Mouse (Mus musculus) hindbrain, embryonic 15.5 days (tissue): ENCODE measurements around the gene Syt7. TPM values are rescaled to one million over a fixed set of nuclear protein-coding genes. Genes with fewer than 3 reads are reported as not detected.
A peak's percentile ranks its signal among the peaks of the same experiment; 100 is the strongest.

Experiments used
- ATAC-seq: fragments of 200-750 bp; cut with Nextera tagmentation; 2 replicates; pipeline ENCODE4 v1.8.0; 2017; ENCODE audit warnings: low read depth, moderate number of reproducible peaks, moderate TSS enrichment; ENCODE audit not compliant: low FRiP score
- H3K27ac ChIP-seq: fragments of 300-500 bp; sonication (generic); replicated peaks from 2 replicates; pipeline ENCODE4 v1.5.1; 2015; ENCODE audit warnings: mild to moderate bottlenecking, inconsistent platforms
- H3K27me3 ChIP-seq: fragments of 300-500 bp; sonication (generic); 2 replicates; pipeline ENCODE4 v1.6.1; 2015; ENCODE audit warnings: control low read depth, inconsistent platforms
- H3K36me3 ChIP-seq: fragments of 300-500 bp; sonication (generic); 2 replicates; pipeline ENCODE4 v1.6.1; 2015; ENCODE audit warnings: control low read depth, inconsistent platforms
- H3K4me1 ChIP-seq: fragments of 300-500 bp; sonication (generic); replicated peaks from 2 replicates; pipeline ENCODE4 v1.6.1; 2015; ENCODE audit warnings: control low read depth, inconsistent platforms
- H3K4me2 ChIP-seq: fragments of 300-500 bp; sonication (generic); 2 replicates; pipeline ENCODE4 v1.6.1; 2015; ENCODE audit warnings: moderate library complexity, mild to moderate bottlenecking, inconsistent platforms
- H3K4me3 ChIP-seq: fragments of 300-500 bp; sonication (generic); 2 replicates; pipeline ENCODE4 v1.5.1; 2015; ENCODE audit warnings: mild to moderate bottlenecking, inconsistent platforms
- H3K9ac ChIP-seq: fragments of 300-500 bp; sonication (generic); 2 replicates; pipeline ENCODE4 v1.6.1; 2015; ENCODE audit warnings: inconsistent platforms
- H3K9me3 ChIP-seq: fragments of 300-500 bp; sonication (generic); 2 replicates; pipeline ENCODE4 v1.6.1; 2016; ENCODE audit warnings: control low read depth, inconsistent platforms
- WGBS: fragments of 180-500 bp; shearing (Covaris S2); methylation state at CpG from one replicate; pipeline ENCODE4 v1.1.7; 2015; 5-methylcytosine and 5-hydroxymethylcytosine counted together
- polyA plus RNA-seq: library from polyadenylated mRNA; unstranded; fragments of >200 nt; fragmentation: Nextera tagmentation; extraction: Ambion mirVana; gene quantifications from 2 replicates; pipeline ENCODE4 v1.2.1, GENCODE M21; 2015

The Syt7 gene
- polyA plus RNA-seq, 1 experiment from 2014 or later = 17.4 TPM

- Histone ChIP-seq H3K27me3 (no peaks in the 10 kb centered on the region), H3K36me3 (no peaks in the 10 kb centered on the region), H3K4me1 (peaks cover 11% of the 10 kb centered on the region), H3K4me2 (no peak overlapping the region), H3K4me3 (no peak overlapping the region), H3K27ac (no peak overlapping the region), H3K9ac (no peak overlapping the region), H3K9me3 (no peaks in the 10 kb centered on the region)
- no peak for ATAC-seq
- WGBS = 82% methylated on average over 4 of the region's 4 CpGs
Measured at GRCm38 (mm10) chr19:10479541-10479940, 90.7 kb downstream of the Syt7 start.

- Histone ChIP-seq H3K4me3 (no peak within 1 kb of the TSS), H3K9me3 (no peaks in the 10 kb centered on the region), H3K4me2 (no peak within 1 kb of the TSS), H3K9ac (no peak within 1 kb of the TSS), H3K36me3 (no peaks in the 10 kb centered on the region), H3K4me1 (peaks cover 14% of the 10 kb centered on the region), H3K27ac (no peak within 1 kb of the TSS), H3K27me3 (peaks cover 7% of the 10 kb centered on the region; the same call in 1 of the 2 replicates)
- ATAC-seq = peak; percentile 65; the same call in 1 of the 2 replicates
- 18% methylated on average over 6 of the region's 6 CpGs for WGBS
Measured at GRCm38 (mm10) chr19:10482703-10483102, 93.8 kb downstream of the Syt7 start, which contains the start of gene Ppp1r32. Gene Ppp1r32 (minus strand): TSS chr19:10482928.

DNA sequence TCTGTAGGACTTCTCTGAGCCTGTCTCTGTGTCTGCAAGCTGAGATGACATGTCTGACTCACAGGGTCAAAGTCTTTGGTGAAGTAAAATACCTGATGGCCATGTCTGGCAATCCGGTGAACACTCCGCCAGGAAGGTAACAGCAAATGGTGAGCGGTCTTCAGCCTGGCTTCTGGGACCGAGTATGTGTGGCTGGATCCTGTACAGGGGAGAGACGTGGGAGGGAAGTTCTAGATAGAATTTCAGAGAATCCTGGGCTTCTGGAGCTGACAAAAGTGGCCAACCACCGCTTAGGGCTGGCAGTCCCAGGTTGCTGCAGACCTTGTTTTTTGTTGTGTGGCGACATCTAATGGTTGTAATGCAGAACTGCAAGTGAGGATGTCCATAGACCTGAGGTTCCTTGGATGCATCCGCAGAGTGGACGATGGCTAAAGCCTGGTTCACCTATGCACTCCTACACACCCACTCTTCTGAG, 97.4 kb downstream of the Syt7 start:
- 24% methylated on average over 9 of the region's 9 CpGs for WGBS
- Histone ChIP-seq H3K4me2 (no peak overlapping the region), H3K9me3 (no peaks in the 10 kb centered on the region), H3K9ac (no peak overlapping the region), H3K4me3 (no peak overlapping the region), H3K4me1 (peaks cover 14% of the 10 kb centered on the region), H3K36me3 (no peaks in the 10 kb centered on the region), H3K27me3 (peaks cover 7% of the 10 kb centered on the region; the same call in 1 of the 2 replicates), H3K27ac (no peak overlapping the region)
- peak; percentile 86 for ATAC-seq

DNA sequence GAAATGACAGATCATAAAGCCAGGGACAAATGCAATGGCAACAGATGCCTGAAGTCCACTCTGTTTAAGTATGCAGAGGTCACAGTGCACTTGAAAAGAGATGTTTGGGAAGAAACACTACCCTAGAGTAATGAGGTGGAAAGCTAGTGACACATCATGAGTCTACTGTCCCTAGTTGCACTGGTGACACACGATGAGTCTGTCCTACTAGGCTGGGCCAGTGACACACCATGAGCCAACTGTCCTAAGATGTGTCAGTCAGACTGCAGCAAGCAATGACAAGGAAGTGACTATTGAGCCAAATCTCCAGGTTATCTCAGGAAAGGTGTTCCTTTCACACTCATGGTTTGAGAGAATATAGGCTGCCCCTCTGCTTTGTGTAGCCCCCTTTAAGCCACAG, 106.8 kb downstream of the Syt7 start:
- H3K4me3 ChIP-seq = no peak overlapping the region
- no peak overlapping the region for H3K4me2 ChIP-seq
- no peak overlapping the region for H3K27ac ChIP-seq
- peaks cover 2% of the 10 kb centered on the region; the same call in 1 of the 2 replicates for H3K4me1 ChIP-seq
- H3K27me3 ChIP-seq = no peaks in the 10 kb centered on the region
- H3K9me3 ChIP-seq = no peaks in the 10 kb centered on the region
- H3K9ac ChIP-seq = no peak overlapping the region
- no peak for ATAC-seq
- 84% methylated on average over 1 of the region's 1 CpGs for WGBS
- H3K36me3 ChIP-seq = peaks cover 8% of the 10 kb centered on the region; the same call in 1 of the 2 replicates

- peaks cover 14% of the 10 kb centered on the region; the same call in 1 of the 2 replicates for H3K36me3 ChIP-seq
- no peak for ATAC-seq
Measured at GRCm38 (mm10) chr19:10496976-10497375, 108.1 kb downstream of the Syt7 start.

DNA sequence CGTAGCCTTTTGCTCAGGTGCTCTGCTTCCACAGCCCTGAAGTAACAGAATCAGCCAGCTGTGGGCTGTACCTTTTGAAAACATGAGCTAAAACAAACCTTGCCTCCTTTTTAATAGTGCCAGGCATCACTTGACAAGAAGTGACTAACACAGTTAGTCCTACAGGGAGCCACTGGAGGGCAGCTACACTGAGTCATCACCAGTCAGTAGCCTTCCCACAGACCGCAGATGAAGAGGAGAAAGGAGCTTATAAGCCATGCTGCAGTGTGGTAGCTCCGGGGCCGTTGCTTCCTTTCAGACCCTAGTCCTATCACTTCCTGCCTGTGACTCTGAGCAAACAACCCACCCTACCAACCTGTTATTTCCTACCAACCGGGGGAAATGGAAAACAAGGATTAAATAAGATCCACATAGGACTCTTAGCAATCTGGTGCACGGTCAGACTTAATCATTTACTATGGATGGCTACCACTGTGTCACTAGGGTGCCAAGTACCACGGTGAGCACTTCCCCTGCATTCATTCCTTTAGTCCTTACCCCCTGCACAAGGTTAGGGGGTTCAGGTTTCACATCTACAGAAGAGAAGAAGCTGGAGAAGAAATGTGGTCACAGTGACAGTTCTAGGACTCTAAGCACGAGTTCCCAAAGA, 108.7 kb downstream of the Syt7 start:
- H3K27ac ChIP-seq = 0 out of 2 replicates have a peak overlapping the region, but pooled peaks have one; percentile 32
- H3K4me1 ChIP-seq = peaks cover 2% of the 10 kb centered on the region; the same call in 1 of the 2 replicates
- no peak for ATAC-seq
- no peaks in the 10 kb centered on the region for H3K9me3 ChIP-seq
- no peak overlapping the region for H3K9ac ChIP-seq
- H3K4me2 ChIP-seq = no peak overlapping the region
- WGBS = 55% methylated on average over 8 of the region's 8 CpGs
- H3K4me3 ChIP-seq = no peak overlapping the region
- peaks cover 16% of the 10 kb centered on the region; the same call in 1 of the 2 replicates for H3K36me3 ChIP-seq
- H3K27me3 ChIP-seq = no peaks in the 10 kb centered on the region

More at GRCm38 (mm10) chr19:10496976-10497375, 108.1 kb downstream of the Syt7 start:
- H3K27ac ChIP-seq = peak overlapping the region; percentile 32; the same call in 1 of the 2 replicates
- H3K4me3 ChIP-seq = no peak overlapping the region
- no peak overlapping the region for H3K4me2 ChIP-seq
- H3K9ac ChIP-seq = no peak overlapping the region
- WGBS = 65% methylated on average over 2 of the region's 2 CpGs
- H3K4me1 ChIP-seq = peaks cover 2% of the 10 kb centered on the region; the same call in 1 of the 2 replicates
- H3K9me3 ChIP-seq = no peaks in the 10 kb centered on the region
- H3K27me3 ChIP-seq = no peaks in the 10 kb centered on the region

DNA sequence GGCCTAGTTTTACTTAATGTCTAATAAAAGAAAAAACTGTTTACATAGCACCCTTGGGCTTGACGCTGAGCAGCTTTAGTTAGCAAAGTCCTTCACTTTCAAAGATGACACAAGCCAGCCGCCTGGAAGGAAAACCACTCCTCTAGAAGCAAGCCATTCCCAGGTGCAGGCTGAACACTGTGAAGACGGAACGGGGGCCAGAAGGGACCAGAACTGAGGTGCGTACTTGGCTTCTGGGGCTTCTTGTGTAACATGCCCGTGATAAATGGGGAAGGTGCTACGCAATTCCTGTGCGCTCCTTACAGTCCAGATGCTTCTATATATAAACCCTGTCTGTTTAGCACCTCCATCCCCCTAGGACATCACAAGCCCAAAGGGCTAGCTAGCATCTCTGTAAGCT, 111.7 kb downstream of the Syt7 start:
- Histone ChIP-seq H3K9ac (no peak overlapping the region), H3K4me3 (no peak overlapping the region), H3K27me3 (no peaks in the 10 kb centered on the region), H3K4me1 (peaks cover 2% of the 10 kb centered on the region; the same call in 1 of the 2 replicates), H3K36me3 (peaks cover 27% of the 10 kb centered on the region), H3K9me3 (no peaks in the 10 kb centered on the region), H3K4me2 (no peak overlapping the region), H3K27ac (no peak overlapping the region)
- 95% methylated on average over 8 of the region's 8 CpGs for WGBS
- ATAC-seq = no peak

DNA sequence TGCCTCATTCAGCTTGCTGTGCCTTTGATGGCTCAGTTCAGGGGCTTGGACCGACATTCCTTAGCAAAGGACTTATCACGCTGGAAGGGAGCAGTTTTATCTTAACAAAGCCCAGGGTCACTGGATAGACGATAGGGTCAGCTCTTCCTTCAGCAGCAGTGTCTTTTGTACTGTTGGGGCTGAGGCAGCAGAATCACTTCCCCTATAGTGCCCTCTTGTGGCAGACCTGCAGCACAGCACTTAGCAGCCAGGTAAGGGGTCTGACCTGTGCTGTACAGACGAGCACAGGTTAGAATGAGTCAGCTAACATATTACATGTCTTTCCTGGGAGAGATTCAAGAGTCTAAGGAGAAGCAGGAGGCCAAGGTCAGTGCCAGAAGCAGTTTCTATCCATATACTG, 113.7 kb downstream of the Syt7 start:
- Histone ChIP-seq H3K4me3 (no peak overlapping the region), H3K4me1 (no peaks in the 10 kb centered on the region), H3K36me3 (peaks cover 27% of the 10 kb centered on the region), H3K27me3 (no peaks in the 10 kb centered on the region), H3K9me3 (no peaks in the 10 kb centered on the region), H3K9ac (no peak overlapping the region), H3K4me2 (no peak overlapping the region), H3K27ac (no peak overlapping the region)
- 3% methylated on average over 4 of the region's 4 CpGs for WGBS
- ATAC-seq = peak; percentile 78

Other genes with a start within 250 kb of the Syt7 start
- 155 and 160 TPM in 2 replicates for gene Fads1, start 206.2 kb upstream of the Syt7 start, polyA plus RNA-seq
- 330 and 360 TPM in 2 replicates for gene Tmem258, start 185.1 kb upstream of the Syt7 start, polyA plus RNA-seq
- 28.0 and 28.2 TPM in 2 replicates for gene Fen1, start 184.9 kb upstream of the Syt7 start, polyA plus RNA-seq
- gene Myrf, start 148.3 kb upstream of the Syt7 start, polyA plus RNA-seq = 0.76 and 0.92 TPM in 2 replicates
- 11.3 and 14.3 TPM in 2 replicates for gene Dagla, start 84.2 kb upstream of the Syt7 start, polyA plus RNA-seq
- gene Lrrc10b, start 68.4 kb downstream of the Syt7 start, polyA plus RNA-seq = 0.98 and 1.5 TPM in 2 replicates
- gene Ppp1r32, start 93.8 kb downstream of the Syt7 start, polyA plus RNA-seq = 2.1 and 2.3 TPM in 2 replicates
- 49.0 and 56.1 TPM in 2 replicates for gene Cpsf7, start 136.2 kb downstream of the Syt7 start, polyA plus RNA-seq
- 62.8 and 69.1 TPM in 2 replicates for gene Sdhaf2, start 137.1 kb downstream of the Syt7 start, polyA plus RNA-seq
- gene Tmem216, start 167.1 kb downstream of the Syt7 start, polyA plus RNA-seq = 47.5 and 51.4 TPM in 2 replicates
- gene Cyb561a3, start 188.1 kb downstream of the Syt7 start, polyA plus RNA-seq = 19.9 and 20.3 TPM in 2 replicates
- 40.2 and 41.4 TPM in 2 replicates for gene Tmem138, start 188.3 kb downstream of the Syt7 start, polyA plus RNA-seq
- 221 and 229 TPM in 2 replicates for gene Ddb1, start 216.2 kb downstream of the Syt7 start, polyA plus RNA-seq
- gene Tkfc, start 216.6 kb downstream of the Syt7 start, polyA plus RNA-seq = 22.0 and 28.3 TPM in 2 replicates
- 0.94 and 1.3 TPM in 2 replicates for gene Vwce, start 245.1 kb downstream of the Syt7 start, polyA plus RNA-seq